Mouse (Mus musculus): Measurements from ENCODE around the gene Hemgn. TPM values are rescaled to one million over a fixed set of nuclear protein-coding genes. Genes with fewer than 3 reads are reported as not detected.

The Hemgn gene
- polyA plus RNA-seq, 1 experiment from 2014 or later: 425 TPM

DNA sequence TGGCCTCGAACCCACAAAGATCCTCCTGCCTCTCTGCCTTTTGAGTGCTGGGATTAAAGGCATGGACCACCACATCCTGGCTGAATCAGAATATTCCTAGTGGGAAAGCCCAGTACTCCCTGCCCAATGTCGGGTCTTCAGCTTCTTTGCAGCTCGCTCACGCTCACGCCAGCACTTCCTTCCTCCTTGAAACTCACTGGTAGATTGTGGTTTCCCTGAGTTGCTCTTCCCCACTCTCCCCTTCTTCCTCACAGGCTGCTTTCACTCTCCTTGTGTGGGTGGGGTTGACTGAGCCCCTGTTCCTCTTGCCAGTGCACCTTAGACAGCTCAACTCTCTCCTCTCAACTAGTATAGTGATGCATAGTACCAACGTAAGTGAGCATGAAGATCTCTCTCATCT is 1.8 kb downstream of the Hemgn start:
- 28% methylated on average over 6 of the region's 6 CpGs for WGBS (ENCODE audit: insufficient replicate concordance)
- no peak overlapping the region for H3K4me3 ChIP-seq
- H3K27me3 ChIP-seq (replicated peaks): no peaks in the 10 kb centered on the region
- H3K4me1 ChIP-seq: peaks cover 88% of the 10 kb centered on the region
- H3K9ac ChIP-seq: peak overlapping the region; percentile 74
- peak overlapping the region; percentile 99 for H3K27ac ChIP-seq
- no peak for ATAC-seq
- no peaks in the 10 kb centered on the region for H3K9me3 ChIP-seq (replicated peaks)
- peak overlapping the region; percentile 68 for H3K4me2 ChIP-seq
- no peaks in the 10 kb centered on the region for H3K36me3 ChIP-seq

GRCm38 (mm10) chr4:46410677-46411076 is 2.6 kb downstream of the Hemgn start:
- WGBS (ENCODE audit: insufficient replicate concordance): 18% methylated on average over 5 of the region's 5 CpGs
- Histone ChIP-seq H3K27ac (peak overlapping the region; percentile 99), H3K4me1 (peaks cover 96% of the 10 kb centered on the region), H3K4me2 (peak overlapping the region; percentile 68), H3K36me3 (no peaks in the 10 kb centered on the region), H3K27me3 (replicated peaks) (no peaks in the 10 kb centered on the region), H3K4me3 (peak overlapping the region; percentile 23), H3K9me3 (replicated peaks) (no peaks in the 10 kb centered on the region), H3K9ac (peak overlapping the region; percentile 78)
- peak; percentile 73 for ATAC-seq

DNA sequence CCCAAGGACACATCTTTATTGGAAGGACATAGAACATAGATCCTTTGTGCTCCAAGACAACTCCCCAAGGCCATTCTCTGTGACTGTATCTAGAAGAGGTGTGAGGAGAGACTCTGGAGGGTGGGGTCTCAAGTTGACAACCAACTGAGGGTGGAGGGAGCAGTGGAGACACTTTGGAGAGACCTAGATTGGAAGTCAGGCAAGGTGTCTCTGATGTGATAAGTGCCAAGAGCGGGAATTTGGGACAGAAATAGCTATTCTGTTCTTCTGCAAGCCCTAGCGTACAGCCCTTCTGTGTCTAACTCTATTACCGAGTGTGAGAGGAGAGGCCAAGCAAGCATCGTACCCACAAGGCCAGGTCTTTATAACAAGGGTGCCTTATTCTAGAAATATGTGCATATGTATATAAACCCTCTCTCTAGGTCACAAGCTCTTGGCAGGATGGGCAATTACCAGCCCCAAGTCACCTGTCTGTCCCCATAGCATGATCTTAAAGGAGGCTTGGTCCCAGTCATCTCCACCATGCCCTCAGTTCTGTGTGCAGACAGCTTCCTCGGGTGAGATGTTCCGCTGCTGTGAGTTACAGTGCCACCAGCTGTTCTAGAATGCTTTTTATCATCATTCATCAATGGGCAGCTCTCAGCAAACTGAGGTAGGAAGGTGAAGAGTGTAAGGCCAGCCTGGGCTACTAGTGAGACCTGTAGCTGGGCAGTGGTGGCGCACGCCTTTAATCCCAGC is 6.2 kb downstream of the Hemgn start:
- H3K4me2 ChIP-seq: peak overlapping the region; percentile 54
- peaks cover 6% of the 10 kb centered on the region for H3K36me3 ChIP-seq
- H3K4me3 ChIP-seq: peak overlapping the region; percentile 12; the same call in 1 of the 2 replicates
- peak; percentile 84 for ATAC-seq
- 37% methylated on average over 8 of the region's 8 CpGs for WGBS (ENCODE audit: insufficient replicate concordance)
- H3K4me1 ChIP-seq: peaks cover 81% of the 10 kb centered on the region
- peak overlapping the region; percentile 99 for H3K27ac ChIP-seq
- peak overlapping the region; percentile 78 for H3K9ac ChIP-seq
- H3K9me3 ChIP-seq (replicated peaks): no peaks in the 10 kb centered on the region
- H3K27me3 ChIP-seq (replicated peaks): no peaks in the 10 kb centered on the region

DNA sequence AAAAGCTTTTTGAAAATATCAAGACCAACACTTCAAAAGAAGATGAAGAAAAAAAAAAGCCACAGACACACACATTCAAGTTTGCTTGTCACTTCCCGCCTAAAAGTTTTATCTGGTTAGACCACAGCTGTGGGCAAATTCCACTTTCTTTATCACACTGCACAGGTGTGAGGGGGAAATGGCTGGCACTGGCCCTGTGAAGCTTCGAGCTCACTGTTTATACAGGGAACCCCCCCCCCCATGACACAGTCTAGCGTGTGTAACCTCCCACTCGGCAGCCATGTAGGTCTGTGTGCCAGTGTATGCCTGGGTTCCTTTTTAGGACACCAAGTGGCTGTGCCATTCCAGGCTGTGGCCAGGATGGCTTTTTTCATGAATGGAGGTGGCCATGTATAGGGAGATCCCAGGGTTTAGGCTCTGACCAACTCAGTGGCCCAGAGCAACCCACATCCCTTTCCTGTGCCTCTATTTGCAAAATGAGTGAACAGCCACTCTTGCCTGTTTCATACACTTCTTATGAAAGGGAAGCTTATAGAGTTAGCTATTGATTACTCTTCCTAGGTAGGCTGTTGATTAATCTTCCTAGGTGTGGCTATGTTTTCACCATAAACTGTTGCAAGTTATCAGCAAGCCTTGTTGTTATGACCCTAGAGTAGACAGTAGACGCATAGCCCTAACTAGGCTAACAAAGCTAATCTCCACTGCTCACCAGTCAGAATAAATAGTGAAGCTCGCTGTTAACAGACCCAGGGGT is 9.1 kb downstream of the Hemgn start:
- H3K4me3 ChIP-seq: peak overlapping the region; percentile 70
- H3K4me1 ChIP-seq: peaks cover 67% of the 10 kb centered on the region
- ATAC-seq: peak; percentile 84
- no peaks in the 10 kb centered on the region for H3K27me3 ChIP-seq (replicated peaks)
- peak overlapping the region; percentile 87 for H3K4me2 ChIP-seq
- WGBS (ENCODE audit: insufficient replicate concordance): 14% methylated on average over 6 of the region's 6 CpGs
- H3K9ac ChIP-seq: peak overlapping the region; percentile 88
- peaks cover 35% of the 10 kb centered on the region for H3K36me3 ChIP-seq
- no peaks in the 10 kb centered on the region for H3K9me3 ChIP-seq (replicated peaks)
- H3K27ac ChIP-seq: peak overlapping the region; percentile 99

DNA sequence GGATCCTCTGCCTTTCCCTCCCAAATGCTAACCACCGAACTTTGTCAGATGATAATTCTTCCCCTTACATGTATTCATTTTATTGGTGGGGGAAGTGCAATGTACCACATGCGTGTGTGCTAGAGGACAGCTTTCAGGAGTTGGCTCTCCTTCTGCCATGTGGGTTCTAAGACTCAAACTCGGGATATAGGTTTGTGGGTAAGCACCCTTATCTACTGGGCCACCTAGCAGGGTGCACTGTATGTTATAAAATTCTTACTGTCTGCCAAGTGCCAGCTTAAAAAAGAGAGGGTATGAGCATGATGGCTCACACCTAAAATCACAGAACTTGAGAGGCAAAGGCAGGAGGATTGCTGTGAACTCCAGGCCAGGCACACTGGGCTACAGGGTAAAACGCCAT is 14.5 kb downstream of the Hemgn start:
- Histone ChIP-seq H3K36me3 (peaks cover 89% of the 10 kb centered on the region), H3K9me3 (replicated peaks) (no peaks in the 10 kb centered on the region), H3K4me2 (peak overlapping the region; percentile 87), H3K4me1 (peaks cover 65% of the 10 kb centered on the region), H3K9ac (peak overlapping the region; percentile 88), H3K27me3 (replicated peaks) (no peaks in the 10 kb centered on the region), H3K4me3 (peak overlapping the region; percentile 70), H3K27ac (peak overlapping the region; percentile 99)
- WGBS (ENCODE audit: insufficient replicate concordance): 59% methylated on average over 4 of the region's 4 CpGs
- ATAC-seq: no peak

- H3K36me3 ChIP-seq: peaks cover 96% of the 10 kb centered on the region
- peak overlapping the region; percentile 99 for H3K27ac ChIP-seq
- H3K4me3 ChIP-seq: peak overlapping the region; percentile 70
- H3K9me3 ChIP-seq (replicated peaks): no peaks in the 10 kb centered on the region
- 24% methylated on average over 5 of the region's 5 CpGs for WGBS (ENCODE audit: insufficient replicate concordance)
- peak overlapping the region; percentile 88 for H3K9ac ChIP-seq
- H3K4me1 ChIP-seq: peaks cover 95% of the 10 kb centered on the region
- no peaks in the 10 kb centered on the region for H3K27me3 ChIP-seq (replicated peaks)
- peak; percentile 85 for ATAC-seq
- peak overlapping the region; percentile 87 for H3K4me2 ChIP-seq
Observed at GRCm38 (mm10) chr4:46395736-46396135, 17.6 kb downstream of the Hemgn start.

GRCm38 (mm10) chr4:46394388-46394787 is 18.9 kb downstream of the Hemgn start:
- ATAC-seq: no peak
- peaks cover 90% of the 10 kb centered on the region for H3K4me1 ChIP-seq
- H3K9me3 ChIP-seq (replicated peaks): no peaks in the 10 kb centered on the region
- 81% methylated on average over 2 of the region's 2 CpGs for WGBS (ENCODE audit: insufficient replicate concordance)
- peaks cover 83% of the 10 kb centered on the region for H3K36me3 ChIP-seq
- H3K4me2 ChIP-seq: peak overlapping the region; percentile 87
- peak overlapping the region; percentile 47 for H3K9ac ChIP-seq
- peak overlapping the region; percentile 21; the same call in 1 of the 2 replicates for H3K4me3 ChIP-seq
- H3K27ac ChIP-seq: peak overlapping the region; percentile 99
- H3K27me3 ChIP-seq (replicated peaks): no peaks in the 10 kb centered on the region

DNA sequence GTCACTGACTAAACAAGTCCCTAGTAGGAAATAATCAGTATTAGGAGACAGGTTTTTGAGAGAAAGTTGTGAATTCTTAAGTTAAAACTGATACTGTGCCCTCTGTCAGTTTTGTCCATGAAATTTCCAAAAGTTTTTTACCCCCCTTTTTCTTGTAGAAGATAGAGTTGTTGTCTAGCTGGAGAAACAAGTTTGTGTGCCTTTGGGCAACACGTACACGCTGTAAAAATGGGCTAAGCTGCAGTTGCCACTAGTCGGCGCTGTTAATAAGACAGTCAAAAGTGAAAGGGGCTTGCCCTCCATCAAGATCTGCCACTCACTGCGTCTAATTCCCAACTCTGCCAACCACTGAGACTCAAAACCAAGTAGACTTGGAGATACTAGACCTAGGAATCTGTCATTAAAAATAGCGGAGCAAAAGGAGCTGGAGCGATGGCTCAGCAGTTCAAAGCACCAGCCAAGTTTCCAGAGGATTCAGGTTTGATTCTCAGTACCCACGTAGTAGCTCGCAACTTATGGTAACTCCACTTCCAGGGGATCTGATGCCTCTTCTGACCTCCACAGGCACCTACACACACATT is 22.8 kb downstream of the Hemgn start:
- H3K27me3 ChIP-seq (replicated peaks): no peaks in the 10 kb centered on the region

DNA sequence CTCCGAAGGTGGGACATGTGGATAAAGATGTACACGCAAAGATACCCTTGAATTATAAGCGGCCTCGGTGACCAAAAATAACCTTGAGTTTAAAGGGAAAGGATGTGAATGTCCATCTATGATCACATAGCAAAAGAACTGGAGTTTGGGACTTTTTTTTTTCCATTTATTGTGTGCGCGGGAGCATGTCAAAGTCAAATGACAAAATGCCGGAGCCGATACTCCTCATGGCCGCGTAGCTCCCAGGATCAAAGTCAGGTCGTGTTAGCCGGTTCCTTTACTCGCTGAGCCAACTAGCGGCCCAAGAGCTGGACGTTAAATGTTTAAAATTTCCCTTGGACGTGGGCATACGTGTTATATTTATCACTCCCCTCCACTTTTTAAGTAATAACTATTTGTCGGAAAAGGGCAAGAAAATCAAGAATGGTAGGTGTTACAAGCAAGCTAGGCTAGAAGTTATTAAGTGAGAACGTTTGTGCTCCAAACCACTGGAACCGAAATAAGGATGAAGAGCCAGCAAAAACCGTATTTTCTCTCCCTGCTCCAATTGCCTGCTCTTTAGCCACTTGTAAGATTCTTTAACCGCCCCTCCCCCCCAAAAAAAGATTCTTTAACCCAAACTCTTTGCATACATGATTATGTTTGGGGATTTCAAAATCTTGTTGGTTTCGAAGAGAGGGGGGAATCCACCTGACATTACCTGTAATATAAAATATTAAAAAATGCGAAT is 23.5 kb downstream of the Hemgn start:
- no peak for ATAC-seq
- under 1% methylated on average over 24 of the region's 24 CpGs for WGBS (ENCODE audit: insufficient replicate concordance)

More for the DNA sequence above, 22.8 kb downstream of the Hemgn start:
- no peaks in the 10 kb centered on the region for H3K9me3 ChIP-seq (replicated peaks)
- ATAC-seq: peak; percentile 60
- peak overlapping the region; percentile 63 for H3K4me3 ChIP-seq
- peaks cover 67% of the 10 kb centered on the region for H3K36me3 ChIP-seq
- H3K4me2 ChIP-seq: peak overlapping the region; percentile 76
- peak overlapping the region; percentile 73 for H3K9ac ChIP-seq
- H3K27ac ChIP-seq: peak overlapping the region; percentile 94
- H3K4me1 ChIP-seq: peaks cover 63% of the 10 kb centered on the region
- WGBS (ENCODE audit: insufficient replicate concordance): 13% methylated on average over 9 of the region's 9 CpGs

GRCm38 (mm10) chr4:46389013-46389611 is 24.2 kb downstream of the Hemgn start, which contains the start of gene Trmo:
Trmo (minus strand) TSS chr4:46389437.
- Histone ChIP-seq H3K4me1 (peaks cover 51% of the 10 kb centered on the region), H3K9ac (peak within 1 kb of the TSS; percentile 73), H3K9me3 (replicated peaks) (no peaks in the 10 kb centered on the region), H3K4me3 (peak within 1 kb of the TSS; percentile 63), H3K4me2 (peak within 1 kb of the TSS; percentile 76), H3K27ac (peak within 1 kb of the TSS; percentile 94), H3K27me3 (replicated peaks) (no peaks in the 10 kb centered on the region), H3K36me3 (peaks cover 67% of the 10 kb centered on the region)
- under 1% methylated on average over 56 of the region's 56 CpGs for WGBS (ENCODE audit: insufficient replicate concordance)
- ATAC-seq: peak; percentile 87

More for the DNA sequence above, 23.5 kb downstream of the Hemgn start:
- Histone ChIP-seq H3K4me1 (peaks cover 57% of the 10 kb centered on the region), H3K4me3 (peak overlapping the region; percentile 63), H3K9ac (peak overlapping the region; percentile 73), H3K9me3 (replicated peaks) (no peaks in the 10 kb centered on the region), H3K27ac (peak overlapping the region; percentile 94), H3K4me2 (peak overlapping the region; percentile 76), H3K36me3 (peaks cover 67% of the 10 kb centered on the region), H3K27me3 (replicated peaks) (no peaks in the 10 kb centered on the region)

GRCm38 (mm10) chr4:46388556-46388955 is 24.8 kb downstream of the Hemgn start:
- H3K4me2 ChIP-seq: peak overlapping the region; percentile 76
- H3K9ac ChIP-seq: peak overlapping the region; percentile 73
- H3K36me3 ChIP-seq: peaks cover 67% of the 10 kb centered on the region
- H3K9me3 ChIP-seq (replicated peaks): no peaks in the 10 kb centered on the region
- H3K4me1 ChIP-seq: peaks cover 48% of the 10 kb centered on the region
- no peaks in the 10 kb centered on the region for H3K27me3 ChIP-seq (replicated peaks)
- 12% methylated on average over 5 of the region's 5 CpGs for WGBS (ENCODE audit: insufficient replicate concordance)
- H3K4me3 ChIP-seq: peak overlapping the region; percentile 63
- ATAC-seq: no peak
- H3K27ac ChIP-seq: peak overlapping the region; percentile 94

Measured in liver, embryonic 12.5 days (tissue).